Mouse (Mus musculus): ENCODE data around the gene Ptges2. TPM values are rescaled to one million over a fixed set of nuclear protein-coding genes. Genes with fewer than 3 reads are reported as not detected.

The Ptges2 gene
- total RNA-seq, 2 experiments from 2014 or later: 0.42 TPM; not detected in 1

DNA sequence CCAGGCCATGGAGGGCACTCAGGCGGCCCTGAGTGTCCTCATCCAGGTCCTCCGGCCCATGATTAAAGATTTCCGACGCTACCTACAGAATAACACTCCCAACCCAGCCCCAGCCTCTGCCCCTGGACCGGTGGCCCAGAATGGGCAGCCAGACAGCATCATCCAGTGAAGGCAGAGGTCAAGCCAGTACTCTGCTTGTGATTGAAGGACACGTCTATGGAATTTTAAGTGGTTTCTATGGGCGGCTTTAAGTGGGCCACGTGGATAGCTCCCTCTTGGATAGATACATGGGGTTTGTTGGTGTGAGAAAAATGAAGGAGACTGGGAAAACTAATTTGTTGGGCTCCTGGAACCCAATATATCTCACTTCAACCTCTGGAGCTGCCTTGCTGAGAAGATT, 59.4 kb downstream of the Ptges2 start:
- ATAC-seq (replicated peaks; ENCODE audit: low FRiP score, poor library complexity, severe bottlenecking): no peak

Other genes starting within 250 kb of the Ptges2 start
- gene Prrc2b, start 244.8 kb upstream of the Ptges2 start, total RNA-seq (2015; ENCODE audit: low replicate concordance): 19.1 and 26.4 TPM in 2 replicates
- 11.1 and 25.3 TPM in 2 replicates for gene Prrc2b, start 244.8 kb upstream of the Ptges2 start, total RNA-seq (2017; ENCODE audit: low replicate concordance)
- gene Pomt1, start 159.3 kb upstream of the Ptges2 start, total RNA-seq (2015; ENCODE audit: low replicate concordance): 14.1 and 23.1 TPM in 2 replicates
- gene Pomt1, start 159.3 kb upstream of the Ptges2 start, total RNA-seq (2017; ENCODE audit: low replicate concordance): 18.0 and 36.3 TPM in 2 replicates
- gene Uck1, start 135.7 kb upstream of the Ptges2 start, total RNA-seq (2015; ENCODE audit: low replicate concordance): 7.5 and 11.5 TPM in 2 replicates
- gene Uck1, start 135.7 kb upstream of the Ptges2 start, total RNA-seq (2017; ENCODE audit: low replicate concordance): 20.4 and 20.9 TPM in 2 replicates
- gene Golga2, start 108.5 kb upstream of the Ptges2 start, total RNA-seq (2015; ENCODE audit: low replicate concordance): 32.7 and 43.2 TPM in 2 replicates
- gene Golga2, start 108.5 kb upstream of the Ptges2 start, total RNA-seq (2017; ENCODE audit: low replicate concordance): 39.0 and 62.4 TPM in 2 replicates
- 49.4 and 68.7 TPM in 2 replicates for gene Swi5, start 107.8 kb upstream of the Ptges2 start, total RNA-seq (2015; ENCODE audit: low replicate concordance)
- gene Swi5, start 107.8 kb upstream of the Ptges2 start, total RNA-seq (2017; ENCODE audit: low replicate concordance): 77.7 and 95.8 TPM in 2 replicates
- 65.4 and 90.1 TPM in 2 replicates for gene Ciz1, start 43.6 kb upstream of the Ptges2 start, total RNA-seq (2015; ENCODE audit: low replicate concordance)
- 77.5 and 131 TPM in 2 replicates for gene Ciz1, start 43.6 kb upstream of the Ptges2 start, total RNA-seq (2017; ENCODE audit: low replicate concordance)
- gene Dnm1, start 42.6 kb upstream of the Ptges2 start, total RNA-seq (2015; ENCODE audit: low replicate concordance): not detected in 2 replicates
- not detected in 2 replicates for gene Dnm1, start 42.6 kb upstream of the Ptges2 start, total RNA-seq (2017; ENCODE audit: low replicate concordance)
- gene 1110008P14Rik, start 14.0 kb upstream of the Ptges2 start, total RNA-seq (2015; ENCODE audit: low replicate concordance): 5.8 and 7.5 TPM in 2 replicates
- 3.7 and 7.2 TPM in 2 replicates for gene 1110008P14Rik, start 14.0 kb upstream of the Ptges2 start, total RNA-seq (2017; ENCODE audit: low replicate concordance)
- 1,234 and 1,375 TPM in 2 replicates for gene Lcn2, start 7.6 kb upstream of the Ptges2 start, total RNA-seq (2015; ENCODE audit: low replicate concordance)
- gene Lcn2, start 7.6 kb upstream of the Ptges2 start, total RNA-seq (2017; ENCODE audit: low replicate concordance): 165 and 167 TPM in 2 replicates
- 4.0 TPM in 1 of 2 replicates, not detected in the other for gene Naif1, start 54.6 kb downstream of the Ptges2 start, total RNA-seq (2015; ENCODE audit: low replicate concordance)
- 0.23 and 2.1 TPM in 2 replicates for gene Naif1, start 54.6 kb downstream of the Ptges2 start, total RNA-seq (2017; ENCODE audit: low replicate concordance)
- 5.4 and 7.2 TPM in 2 replicates for gene Slc25a25, start 55.5 kb downstream of the Ptges2 start, total RNA-seq (2015; ENCODE audit: low replicate concordance)
- 14.8 and 19.0 TPM in 2 replicates for gene Slc25a25, start 55.5 kb downstream of the Ptges2 start, total RNA-seq (2017; ENCODE audit: low replicate concordance)
- gene Fam102a, start 139.4 kb downstream of the Ptges2 start, total RNA-seq (2015; ENCODE audit: low replicate concordance): 3.6 and 12.6 TPM in 2 replicates
- gene Fam102a, start 139.4 kb downstream of the Ptges2 start, total RNA-seq (2017; ENCODE audit: low replicate concordance): 0.77 and 3.0 TPM in 2 replicates
- 33.9 and 45.3 TPM in 2 replicates for gene Dpm2, start 175.0 kb downstream of the Ptges2 start, total RNA-seq (2015; ENCODE audit: low replicate concordance)
- 11.8 and 21.1 TPM in 2 replicates for gene Dpm2, start 175.0 kb downstream of the Ptges2 start, total RNA-seq (2017; ENCODE audit: low replicate concordance)
- gene Pip5kl1, start 178.9 kb downstream of the Ptges2 start, total RNA-seq (2015; ENCODE audit: low replicate concordance): not detected in 2 replicates
- gene Pip5kl1, start 178.9 kb downstream of the Ptges2 start, total RNA-seq (2017; ENCODE audit: low replicate concordance): not detected in 2 replicates
- gene 9430097D07Rik, start 179.8 kb downstream of the Ptges2 start, total RNA-seq (2015; ENCODE audit: low replicate concordance): not detected in 2 replicates
- gene 9430097D07Rik, start 179.8 kb downstream of the Ptges2 start, total RNA-seq (2017; ENCODE audit: low replicate concordance): 0.90 TPM in 1 of 2 replicates, not detected in the other
- gene St6galnac4, start 191.2 kb downstream of the Ptges2 start, total RNA-seq (2015; ENCODE audit: low replicate concordance): 2.9 and 3.8 TPM in 2 replicates
- 2.3 and 2.4 TPM in 2 replicates for gene St6galnac4, start 191.2 kb downstream of the Ptges2 start, total RNA-seq (2017; ENCODE audit: low replicate concordance)
- not detected in 2 replicates for gene St6galnac6, start 203.8 kb downstream of the Ptges2 start, total RNA-seq (2015; ENCODE audit: low replicate concordance)
- 0.64 and 3.9 TPM in 2 replicates for gene St6galnac6, start 203.8 kb downstream of the Ptges2 start, total RNA-seq (2017; ENCODE audit: low replicate concordance)
- gene Ak1, start 225.9 kb downstream of the Ptges2 start, total RNA-seq (2015; ENCODE audit: low replicate concordance): 0.84 TPM in 1 of 2 replicates, not detected in the other
- not detected in 2 replicates for gene Ak1, start 225.9 kb downstream of the Ptges2 start, total RNA-seq (2017; ENCODE audit: low replicate concordance)